Mouse (Mus musculus): ENCODE data around the gene Chrna1. TPM values are rescaled to one million over a fixed set of nuclear protein-coding genes. Genes with fewer than 3 reads are reported as not detected.

The Chrna1 gene
- polyA plus RNA-seq, 1 experiment: 0.13 TPM

GRCm38 (mm10) chr2:73596326-73596725, 16.2 kb upstream of the Chrna1 start:
- peaks cover 14% of the 10 kb centered on the region for H3K4me1 ChIP-seq (ENCODE audit: control insufficient read depth, insufficient read depth, low read length)
- peak overlapping the region; percentile 97 for H3K27ac ChIP-seq (ENCODE audit: insufficient read depth, low read length)
- TF ChIP-seq CTCF (IDR thresholded peaks at IDR 0.05; ENCODE audit: extremely low read depth, insufficient read depth, low read length): no peak
- TF ChIP-seq POLR2A (IDR thresholded peaks at IDR 0.05; ENCODE audit: extremely low read depth, insufficient read depth, low read length): no peak
- no peak overlapping the region for H3K4me3 ChIP-seq (ENCODE audit: insufficient read depth, low read length)

GRCm38 (mm10) chr2:73593101-73593439, 12.9 kb upstream of the Chrna1 start:
- Histone ChIP-seq H3K4me3 (ENCODE audit: insufficient read depth, low read length) (no peak overlapping the region), H3K27ac (ENCODE audit: insufficient read depth, low read length) (peak overlapping the region; percentile 92), H3K4me1 (ENCODE audit: control insufficient read depth, insufficient read depth, low read length) (peaks cover 17% of the 10 kb centered on the region)
- no peak for TF ChIP-seq POLR2A (IDR thresholded peaks at IDR 0.05; ENCODE audit: extremely low read depth, insufficient read depth, low read length)
- TF ChIP-seq CTCF (IDR thresholded peaks at IDR 0.05; ENCODE audit: extremely low read depth, insufficient read depth, low read length): no peak

GRCm38 (mm10) chr2:73592231-73593100, 12.3 kb upstream of the Chrna1 start:
- H3K4me3 ChIP-seq (ENCODE audit: insufficient read depth, low read length): no peak overlapping the region
- no peak for TF ChIP-seq POLR2A (IDR thresholded peaks at IDR 0.05; ENCODE audit: extremely low read depth, insufficient read depth, low read length)
- H3K4me1 ChIP-seq (ENCODE audit: control insufficient read depth, insufficient read depth, low read length): peaks cover 17% of the 10 kb centered on the region
- H3K27ac ChIP-seq (ENCODE audit: insufficient read depth, low read length): peak overlapping the region; percentile 92

GRCm38 (mm10) chr2:73591246-73591645, 11.1 kb upstream of the Chrna1 start:
- Histone ChIP-seq H3K27ac (ENCODE audit: insufficient read depth, low read length) (peak overlapping the region; percentile 93), H3K4me3 (ENCODE audit: insufficient read depth, low read length) (no peak overlapping the region), H3K4me1 (ENCODE audit: control insufficient read depth, insufficient read depth, low read length) (peaks cover 22% of the 10 kb centered on the region)
- TF ChIP-seq POLR2A (IDR thresholded peaks at IDR 0.05; ENCODE audit: extremely low read depth, insufficient read depth, low read length) (no peak), CTCF (IDR thresholded peaks at IDR 0.05; ENCODE audit: extremely low read depth, insufficient read depth, low read length) (no peak)

- TF ChIP-seq POLR2A (IDR thresholded peaks at IDR 0.05; ENCODE audit: extremely low read depth, insufficient read depth, low read length): no peak
- TF ChIP-seq CTCF (IDR thresholded peaks at IDR 0.05; ENCODE audit: extremely low read depth, insufficient read depth, low read length): no peak
- no peak overlapping the region for H3K4me3 ChIP-seq (ENCODE audit: insufficient read depth, low read length)
- H3K4me1 ChIP-seq (ENCODE audit: control insufficient read depth, insufficient read depth, low read length): peaks cover 19% of the 10 kb centered on the region
- H3K27ac ChIP-seq (ENCODE audit: insufficient read depth, low read length): peak overlapping the region; percentile 93
These were observed 10.0 kb upstream of the Chrna1 start for GRCm38 (mm10) chr2:73590106-73590505.

- Histone ChIP-seq H3K4me1 (ENCODE audit: control insufficient read depth, insufficient read depth, low read length) (peaks cover 19% of the 10 kb centered on the region), H3K4me3 (ENCODE audit: insufficient read depth, low read length) (no peak overlapping the region), H3K27ac (ENCODE audit: insufficient read depth, low read length) (peak overlapping the region; percentile 49; the same call in 1 of the 2 replicates)
- TF ChIP-seq POLR2A (IDR thresholded peaks at IDR 0.05; ENCODE audit: extremely low read depth, insufficient read depth, low read length): no peak
- TF ChIP-seq CTCF (IDR thresholded peaks at IDR 0.05; ENCODE audit: extremely low read depth, insufficient read depth, low read length): no peak
These were observed 8.8 kb upstream of the Chrna1 start for GRCm38 (mm10) chr2:73588951-73589350.

- Histone ChIP-seq H3K4me3 (ENCODE audit: insufficient read depth, low read length) (no peak overlapping the region), H3K27ac (ENCODE audit: insufficient read depth, low read length) (no peak overlapping the region), H3K4me1 (ENCODE audit: control insufficient read depth, insufficient read depth, low read length) (peaks cover 11% of the 10 kb centered on the region)
- TF ChIP-seq POLR2A (IDR thresholded peaks at IDR 0.05; ENCODE audit: extremely low read depth, insufficient read depth, low read length): no peak
- TF ChIP-seq CTCF (IDR thresholded peaks at IDR 0.05; ENCODE audit: extremely low read depth, insufficient read depth, low read length): no peak
These were observed 7.0 kb upstream of the Chrna1 start for GRCm38 (mm10) chr2:73587109-73587506.

- H3K4me3 ChIP-seq (ENCODE audit: insufficient read depth, low read length): no peak overlapping the region
- H3K27ac ChIP-seq (ENCODE audit: insufficient read depth, low read length): peak overlapping the region; percentile 72
- TF ChIP-seq CTCF (IDR thresholded peaks at IDR 0.05; ENCODE audit: extremely low read depth, insufficient read depth, low read length): no peak
- TF ChIP-seq POLR2A (IDR thresholded peaks at IDR 0.05; ENCODE audit: extremely low read depth, insufficient read depth, low read length): no peak
These were observed 6.4 kb upstream of the Chrna1 start for GRCm38 (mm10) chr2:73586392-73587108.

GRCm38 (mm10) chr2:73585347-73585831, 5.3 kb upstream of the Chrna1 start:
- TF ChIP-seq POLR2A (IDR thresholded peaks at IDR 0.05; ENCODE audit: extremely low read depth, insufficient read depth, low read length) (peak; percentile 54), CTCF (IDR thresholded peaks at IDR 0.05; ENCODE audit: extremely low read depth, insufficient read depth, low read length) (no peak)
- H3K27ac ChIP-seq (ENCODE audit: insufficient read depth, low read length): peak overlapping the region; percentile 43
- H3K4me1 ChIP-seq (ENCODE audit: control insufficient read depth, insufficient read depth, low read length): peaks cover 11% of the 10 kb centered on the region
- peak overlapping the region; percentile 39 for H3K4me3 ChIP-seq (ENCODE audit: insufficient read depth, low read length)

More at GRCm38 (mm10) chr2:73586392-73587108, 6.4 kb upstream of the Chrna1 start:
- H3K4me1 ChIP-seq (ENCODE audit: control insufficient read depth, insufficient read depth, low read length): peaks cover 11% of the 10 kb centered on the region

Data from cortical plate, adult 2 months (tissue).